Mouse (Mus musculus) midbrain, embryonic 13.5 days (tissue): ENCODE measurements around the gene Wfdc2. TPM values are rescaled to one million over a fixed set of nuclear protein-coding genes. Genes with fewer than 3 reads are reported as not detected.

Experiments used
- ATAC-seq: fragments of 200-750 bp; cut with Nextera tagmentation; 2 replicates; pipeline ENCODE4 v1.8.0; 2017; ENCODE audit warnings: mild to moderate bottlenecking, moderate TSS enrichment, moderate library complexity
- H3K27ac ChIP-seq: fragments of 300-500 bp; sonication (generic); 2 replicates; pipeline ENCODE4 v1.5.1; 2015; ENCODE audit warnings: inconsistent platforms, mild to moderate bottlenecking, moderate library complexity
- H3K27me3 ChIP-seq: fragments of 300-500 bp; sonication (generic); 2 replicates; pipeline ENCODE4 v1.6.1; 2015; ENCODE audit warnings: mild to moderate bottlenecking, inconsistent platforms
- H3K36me3 ChIP-seq: fragments of 300-500 bp; sonication (generic); 2 replicates; pipeline ENCODE4 v1.6.1; 2015; ENCODE audit warnings: mild to moderate bottlenecking, inconsistent platforms
- H3K4me1 ChIP-seq: fragments of 300-500 bp; sonication (generic); replicated peaks from 2 replicates; pipeline ENCODE4 v1.6.1; 2015; ENCODE audit warnings: inconsistent platforms
- H3K4me2 ChIP-seq: fragments of 300-500 bp; sonication (generic); replicated peaks from 2 replicates; pipeline ENCODE4 v1.6.1; 2015; ENCODE audit warnings: moderate library complexity, mild to moderate bottlenecking, inconsistent platforms
- H3K4me3 ChIP-seq: fragments of 300-500 bp; sonication (generic); replicated peaks from 2 replicates; pipeline ENCODE4 v1.5.1; 2015; ENCODE audit warnings: mild to moderate bottlenecking, inconsistent platforms
- H3K9ac ChIP-seq: fragments of 300-500 bp; sonication (generic); replicated peaks from 2 replicates; pipeline ENCODE4 v1.6.1; 2015; ENCODE audit warnings: mild to moderate bottlenecking, inconsistent platforms
- H3K9me3 ChIP-seq: fragments of 300-500 bp; sonication (generic); 2 replicates; pipeline ENCODE4 v1.6.1; 2016; ENCODE audit warnings: mild to moderate bottlenecking, inconsistent platforms
- WGBS: fragments of 180-500 bp; shearing (Covaris S2); methylation state at CpG from one replicate; pipeline ENCODE4 v1.1.7; 2015; 5-methylcytosine and 5-hydroxymethylcytosine counted together
- polyA plus RNA-seq: library from polyadenylated mRNA; unstranded; fragments of >200 nt; fragmentation: Nextera tagmentation; extraction: Ambion mirVana; gene quantifications from 2 replicates; pipeline ENCODE4 v1.2.1, GENCODE M21; 2015

The Wfdc2 gene
- polyA plus RNA-seq, 1 experiment from 2014 or later = 5.7 TPM

- no peak overlapping the region for H3K27ac ChIP-seq
- H3K4me3 ChIP-seq = no peak overlapping the region
- H3K4me1 ChIP-seq = no peaks in the 10 kb centered on the region
- H3K36me3 ChIP-seq = no peaks in the 10 kb centered on the region
- H3K9me3 ChIP-seq = peaks cover 14% of the 10 kb centered on the region
- H3K9ac ChIP-seq = no peak overlapping the region
- no peaks in the 10 kb centered on the region for H3K27me3 ChIP-seq
- no peak for ATAC-seq
- H3K4me2 ChIP-seq = no peak overlapping the region
- WGBS = 80% methylated on average over 10 of the region's 10 CpGs
These were observed 38.9 kb upstream of the Wfdc2 start for GRCm38 (mm10) chr2:164523301-164523773.

- no peak overlapping the region for H3K4me2 ChIP-seq
- WGBS = 70% methylated on average over 5 of the region's 5 CpGs
- no peak overlapping the region for H3K27ac ChIP-seq
- no peaks in the 10 kb centered on the region for H3K27me3 ChIP-seq
- peaks cover 14% of the 10 kb centered on the region for H3K9me3 ChIP-seq
- no peak overlapping the region for H3K9ac ChIP-seq
- H3K4me3 ChIP-seq = no peak overlapping the region
- no peaks in the 10 kb centered on the region for H3K4me1 ChIP-seq
- H3K36me3 ChIP-seq = no peaks in the 10 kb centered on the region
- ATAC-seq = no peak
These were observed 33.7 kb upstream of the Wfdc2 start for GRCm38 (mm10) chr2:164528557-164528956.

GRCm38 (mm10) chr2:164531169-164531568, 31.0 kb upstream of the Wfdc2 start:
- no peak overlapping the region for H3K4me2 ChIP-seq
- H3K4me1 ChIP-seq = no peaks in the 10 kb centered on the region
- H3K4me3 ChIP-seq = no peak overlapping the region
- H3K27ac ChIP-seq = no peak overlapping the region
- H3K36me3 ChIP-seq = no peaks in the 10 kb centered on the region
- H3K27me3 ChIP-seq = no peaks in the 10 kb centered on the region
- WGBS = 5% methylated on average over 3 of the region's 3 CpGs
- H3K9me3 ChIP-seq = peaks cover 9% of the 10 kb centered on the region
- peak; percentile 55; the same call in 1 of the 2 replicates for ATAC-seq
- H3K9ac ChIP-seq = no peak overlapping the region

- Histone ChIP-seq H3K4me1 (no peaks in the 10 kb centered on the region), H3K27ac (no peak overlapping the region), H3K9ac (no peak overlapping the region), H3K4me3 (no peak overlapping the region), H3K27me3 (no peaks in the 10 kb centered on the region), H3K36me3 (no peaks in the 10 kb centered on the region), H3K4me2 (no peak overlapping the region), H3K9me3 (no peaks in the 10 kb centered on the region)
- 84% methylated on average over 10 of the region's 10 CpGs for WGBS
- no peak for ATAC-seq
These were observed 27.9 kb upstream of the Wfdc2 start for GRCm38 (mm10) chr2:164534315-164534714.

- H3K36me3 ChIP-seq = no peaks in the 10 kb centered on the region
- H3K9ac ChIP-seq = no peak overlapping the region
- WGBS = 92% methylated on average over 4 of the region's 4 CpGs
- no peak overlapping the region for H3K4me3 ChIP-seq
- H3K9me3 ChIP-seq = no peaks in the 10 kb centered on the region
- no peak overlapping the region for H3K4me2 ChIP-seq
- no peaks in the 10 kb centered on the region for H3K4me1 ChIP-seq
- no peaks in the 10 kb centered on the region for H3K27me3 ChIP-seq
- ATAC-seq = no peak
- no peak overlapping the region for H3K27ac ChIP-seq
These were observed 25.2 kb upstream of the Wfdc2 start for GRCm38 (mm10) chr2:164537003-164537402.

- no peak for ATAC-seq
- Histone ChIP-seq H3K36me3 (no peaks in the 10 kb centered on the region), H3K4me1 (no peaks in the 10 kb centered on the region), H3K9ac (no peak overlapping the region), H3K27ac (no peak overlapping the region), H3K4me2 (no peak overlapping the region), H3K27me3 (no peaks in the 10 kb centered on the region), H3K4me3 (no peak overlapping the region), H3K9me3 (no peaks in the 10 kb centered on the region)
- WGBS = 46% methylated on average over 8 of the region's 8 CpGs
These were observed 21.4 kb upstream of the Wfdc2 start for GRCm38 (mm10) chr2:164540652-164541427.

- no peak overlapping the region for H3K9ac ChIP-seq
- H3K4me3 ChIP-seq = no peak overlapping the region
- no peaks in the 10 kb centered on the region for H3K27me3 ChIP-seq
- 66% methylated on average over 5 of the region's 5 CpGs for WGBS
- H3K4me1 ChIP-seq = no peaks in the 10 kb centered on the region
- no peak overlapping the region for H3K4me2 ChIP-seq
- no peak for ATAC-seq
- H3K27ac ChIP-seq = no peak overlapping the region
- no peaks in the 10 kb centered on the region for H3K36me3 ChIP-seq
- H3K9me3 ChIP-seq = no peaks in the 10 kb centered on the region
These were observed 20.1 kb upstream of the Wfdc2 start for GRCm38 (mm10) chr2:164542132-164542531.

- Histone ChIP-seq H3K36me3 (no peaks in the 10 kb centered on the region), H3K4me2 (no peak overlapping the region), H3K4me1 (no peaks in the 10 kb centered on the region), H3K27me3 (no peaks in the 10 kb centered on the region), H3K4me3 (no peak overlapping the region), H3K9ac (no peak overlapping the region), H3K27ac (no peak overlapping the region), H3K9me3 (no peaks in the 10 kb centered on the region)
- WGBS = 86% methylated on average over 7 of the region's 7 CpGs
- ATAC-seq = no peak
These were observed 19.6 kb upstream of the Wfdc2 start for GRCm38 (mm10) chr2:164542598-164542997.

GRCm38 (mm10) chr2:164543745-164544144, 18.5 kb upstream of the Wfdc2 start:
- 80% methylated on average over 2 of the region's 2 CpGs for WGBS
- Histone ChIP-seq H3K36me3 (no peaks in the 10 kb centered on the region), H3K9me3 (no peaks in the 10 kb centered on the region), H3K4me1 (no peaks in the 10 kb centered on the region), H3K9ac (no peak overlapping the region), H3K4me2 (no peak overlapping the region), H3K27ac (no peak overlapping the region), H3K4me3 (no peak overlapping the region), H3K27me3 (no peaks in the 10 kb centered on the region)
- no peak for ATAC-seq

GRCm38 (mm10) chr2:164544454-164545097, 17.6 kb upstream of the Wfdc2 start:
- WGBS = 65% methylated on average over 5 of the region's 5 CpGs
- no peaks in the 10 kb centered on the region for H3K36me3 ChIP-seq
- ATAC-seq = no peak
- peaks cover 4% of the 10 kb centered on the region; the same call in 1 of the 2 replicates for H3K4me1 ChIP-seq
- no peaks in the 10 kb centered on the region for H3K27me3 ChIP-seq
- H3K9ac ChIP-seq = no peak overlapping the region
- H3K4me2 ChIP-seq = no peak overlapping the region
- no peak overlapping the region for H3K4me3 ChIP-seq
- no peaks in the 10 kb centered on the region for H3K9me3 ChIP-seq
- H3K27ac ChIP-seq = no peak overlapping the region

GRCm38 (mm10) chr2:164549338-164549737, 12.9 kb upstream of the Wfdc2 start:
- no peak overlapping the region for H3K9ac ChIP-seq
- no peak overlapping the region for H3K4me2 ChIP-seq
- WGBS = 50% methylated on average over 4 of the region's 4 CpGs
- no peaks in the 10 kb centered on the region for H3K27me3 ChIP-seq
- H3K9me3 ChIP-seq = no peaks in the 10 kb centered on the region
- no peak for ATAC-seq
- H3K4me3 ChIP-seq = no peak overlapping the region
- no peak overlapping the region for H3K27ac ChIP-seq
- no peaks in the 10 kb centered on the region for H3K36me3 ChIP-seq
- H3K4me1 ChIP-seq = peaks cover 13% of the 10 kb centered on the region
